Mouse (Mus musculus): ENCODE measurements at regions not wholly inside any gene's neighbourhood (a gene's known extent, or its start where the extent isn't known, plus 50 kb on each side); places are given as distances from the start of the nearest gene placed in this dataset.

GRCm38 (mm10) chr3:132237344-132237743, 152.3 kb downstream of the Dkk2 start:
- Histone ChIP-seq H3K36me3 (ENCODE audit: control insufficient read depth, insufficient read depth, low read length) (no peaks in the 10 kb centered on the region), H3K27ac (replicated peaks; ENCODE audit: insufficient read depth, low read depth, low read length) (no peak overlapping the region), H3K4me1 (ENCODE audit: control insufficient read depth, insufficient read depth, low read length) (no peaks in the 10 kb centered on the region), H3K79me2 (ENCODE audit: control insufficient read depth, insufficient read depth, low read length) (no peaks in the 10 kb centered on the region), H3K27me3 (ENCODE audit: control insufficient read depth, insufficient read depth, low read length) (no peaks in the 10 kb centered on the region), H3K9ac (ENCODE audit: low read depth, low read length) (no peak overlapping the region), H3K4me3 (ENCODE audit: insufficient read depth, low read depth, low read length) (no peak overlapping the region)
- 67% methylated on average over 3 of the region's 3 CpGs for WGBS
- TF ChIP-seq POLR2A (IDR thresholded peaks at IDR 0.05; ENCODE audit: extremely low read depth, insufficient read depth, low read length) (no peak), CTCF (IDR thresholded peaks at IDR 0.05; ENCODE audit: low read depth, low read length) (no peak)
- no peak for DNase-seq (ENCODE audit: extremely low read depth, low read depth, low spot score)

- no peak overlapping the region for H3K4me3 ChIP-seq (ENCODE audit: insufficient read depth, low read depth, low read length)
- WGBS = 84% methylated on average over 1 of the region's 1 CpGs
- no peaks in the 10 kb centered on the region for H3K79me2 ChIP-seq (ENCODE audit: control insufficient read depth, insufficient read depth, low read length)
- no peaks in the 10 kb centered on the region for H3K27me3 ChIP-seq (ENCODE audit: control insufficient read depth, insufficient read depth, low read length)
- no peak overlapping the region for H3K27ac ChIP-seq (replicated peaks; ENCODE audit: insufficient read depth, low read depth, low read length)
- H3K36me3 ChIP-seq (ENCODE audit: control insufficient read depth, insufficient read depth, low read length) = no peaks in the 10 kb centered on the region
- no peaks in the 10 kb centered on the region for H3K4me1 ChIP-seq (ENCODE audit: control insufficient read depth, insufficient read depth, low read length)
- TF ChIP-seq CTCF (IDR thresholded peaks at IDR 0.05; ENCODE audit: low read depth, low read length) (no peak), POLR2A (IDR thresholded peaks at IDR 0.05; ENCODE audit: extremely low read depth, insufficient read depth, low read length) (no peak)
- H3K9ac ChIP-seq (ENCODE audit: low read depth, low read length) = no peak overlapping the region
- no peak for DNase-seq (ENCODE audit: extremely low read depth, low read depth, low spot score)
Measured at GRCm38 (mm10) chr3:132257834-132258233, 172.7 kb downstream of the Dkk2 start.

- 84% methylated on average over 1 of the region's 1 CpGs for whole genome bisulfite sequencing
- Histone ChIP-seq H3K79me2 (ENCODE audit: control insufficient read depth, insufficient read depth, low read length) (no peaks in the 10 kb centered on the region), H3K27ac (replicated peaks; ENCODE audit: insufficient read depth, low read depth, low read length) (no peak overlapping the region), H3K36me3 (ENCODE audit: control insufficient read depth, insufficient read depth, low read length) (no peaks in the 10 kb centered on the region), H3K27me3 (ENCODE audit: control insufficient read depth, insufficient read depth, low read length) (no peaks in the 10 kb centered on the region), H3K4me3 (ENCODE audit: insufficient read depth, low read depth, low read length) (no peak overlapping the region), H3K4me1 (ENCODE audit: control insufficient read depth, insufficient read depth, low read length) (no peaks in the 10 kb centered on the region), H3K9ac (ENCODE audit: low read depth, low read length) (no peak overlapping the region)
- TF ChIP-seq POLR2A (IDR thresholded peaks at IDR 0.05; ENCODE audit: extremely low read depth, insufficient read depth, low read length) = no peak
- DNase-seq (ENCODE audit: extremely low read depth, low read depth, low spot score) = no peak
Measured at GRCm38 (mm10) chr3:132269641-132270040, 184.5 kb downstream of the Dkk2 start.

GRCm38 (mm10) chr3:132274786-132275185, 189.7 kb downstream of the Dkk2 start:
- DNase-seq (ENCODE audit: extremely low read depth, low read depth, low spot score) = no peak
- H3K27ac ChIP-seq (replicated peaks; ENCODE audit: insufficient read depth, low read depth, low read length) = no peak overlapping the region
- no peaks in the 10 kb centered on the region for H3K4me1 ChIP-seq (ENCODE audit: control insufficient read depth, insufficient read depth, low read length)
- H3K79me2 ChIP-seq (ENCODE audit: control insufficient read depth, insufficient read depth, low read length) = no peaks in the 10 kb centered on the region
- no peak overlapping the region for H3K4me3 ChIP-seq (ENCODE audit: insufficient read depth, low read depth, low read length)
- H3K27me3 ChIP-seq (ENCODE audit: control insufficient read depth, insufficient read depth, low read length) = no peaks in the 10 kb centered on the region
- H3K36me3 ChIP-seq (ENCODE audit: control insufficient read depth, insufficient read depth, low read length) = no peaks in the 10 kb centered on the region
- 86% methylated on average over 10 of the region's 10 CpGs for WGBS
- TF ChIP-seq POLR2A (IDR thresholded peaks at IDR 0.05; ENCODE audit: extremely low read depth, insufficient read depth, low read length) (no peak), CTCF (IDR thresholded peaks at IDR 0.05; ENCODE audit: low read depth, low read length) (no peak)
- no peak overlapping the region for H3K9ac ChIP-seq (ENCODE audit: low read depth, low read length)

DNA sequence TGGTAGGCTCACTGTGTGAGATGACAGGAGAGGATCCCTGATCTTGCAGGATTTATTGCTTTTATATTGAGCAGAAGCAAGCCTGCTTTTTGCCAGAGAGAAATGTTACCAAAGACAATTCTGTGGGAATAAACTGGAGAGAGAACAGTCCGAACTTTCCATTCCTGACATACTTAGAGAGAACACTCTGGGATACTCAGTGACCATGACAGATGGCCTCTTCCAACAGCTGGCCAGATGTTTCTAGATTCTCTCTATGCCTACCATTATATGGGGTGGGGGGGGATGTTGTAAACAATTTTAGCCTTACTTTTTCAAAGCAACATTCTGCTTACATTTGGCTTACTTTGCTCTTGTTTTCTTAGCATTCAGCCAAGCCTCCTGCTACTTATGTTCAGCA, 192.7 kb downstream of the Dkk2 start:
- H3K36me3 ChIP-seq (ENCODE audit: control insufficient read depth, insufficient read depth, low read length) = no peaks in the 10 kb centered on the region
- H3K4me3 ChIP-seq (ENCODE audit: insufficient read depth, low read depth, low read length) = no peak overlapping the region
- DNase-seq (ENCODE audit: extremely low read depth, low read depth, low spot score) = no peak
- H3K27ac ChIP-seq (replicated peaks; ENCODE audit: insufficient read depth, low read depth, low read length) = no peak overlapping the region
- 71% methylated on average over 1 of the region's 1 CpGs for WGBS
- no peak overlapping the region for H3K9ac ChIP-seq (ENCODE audit: low read depth, low read length)
- H3K27me3 ChIP-seq (ENCODE audit: control insufficient read depth, insufficient read depth, low read length) = no peaks in the 10 kb centered on the region
- no peaks in the 10 kb centered on the region for H3K4me1 ChIP-seq (ENCODE audit: control insufficient read depth, insufficient read depth, low read length)
- no peaks in the 10 kb centered on the region for H3K79me2 ChIP-seq (ENCODE audit: control insufficient read depth, insufficient read depth, low read length)
- TF ChIP-seq POLR2A (IDR thresholded peaks at IDR 0.05; ENCODE audit: extremely low read depth, insufficient read depth, low read length) (no peak), CTCF (IDR thresholded peaks at IDR 0.05; ENCODE audit: low read depth, low read length) (no peak)

DNA sequence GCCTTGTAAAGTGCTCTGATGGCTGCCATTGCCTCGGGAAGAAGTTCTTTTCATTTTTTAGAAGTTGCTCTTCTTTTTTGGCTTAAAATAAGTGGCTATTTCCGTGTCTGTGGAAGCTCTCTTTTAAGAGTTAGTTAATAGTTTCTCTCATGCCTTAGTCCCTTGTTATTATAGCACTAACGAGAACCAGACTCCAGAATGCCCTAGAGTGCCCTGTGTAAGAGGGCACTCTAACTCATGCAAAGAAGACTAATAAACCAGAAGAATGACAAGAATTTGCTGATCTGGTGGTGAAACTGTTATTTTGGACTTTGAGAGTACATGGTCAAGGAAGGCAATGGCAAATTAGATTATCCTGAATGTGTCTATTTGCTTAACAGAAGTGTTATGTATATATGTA, 202.6 kb downstream of the Dkk2 start:
- H3K36me3 ChIP-seq (ENCODE audit: control insufficient read depth, insufficient read depth, low read length) = no peaks in the 10 kb centered on the region
- WGBS = 78% methylated on average over 3 of the region's 3 CpGs
- no peaks in the 10 kb centered on the region for H3K79me2 ChIP-seq (ENCODE audit: control insufficient read depth, insufficient read depth, low read length)
- DNase-seq (ENCODE audit: extremely low read depth, low read depth, low spot score) = no peak
- H3K9ac ChIP-seq (ENCODE audit: low read depth, low read length) = no peak overlapping the region
- H3K4me1 ChIP-seq (ENCODE audit: control insufficient read depth, insufficient read depth, low read length) = no peaks in the 10 kb centered on the region
- H3K4me3 ChIP-seq (ENCODE audit: insufficient read depth, low read depth, low read length) = no peak overlapping the region
- no peak for TF ChIP-seq CTCF (IDR thresholded peaks at IDR 0.05; ENCODE audit: low read depth, low read length)
- TF ChIP-seq POLR2A (IDR thresholded peaks at IDR 0.05; ENCODE audit: extremely low read depth, insufficient read depth, low read length) = no peak
- H3K27ac ChIP-seq (replicated peaks; ENCODE audit: insufficient read depth, low read depth, low read length) = no peak overlapping the region
- H3K27me3 ChIP-seq (ENCODE audit: control insufficient read depth, insufficient read depth, low read length) = no peaks in the 10 kb centered on the region
